Mouse (Mus musculus): Measurements from ENCODE around the gene Rab17. TPM values are rescaled to one million over a fixed set of nuclear protein-coding genes. Genes with fewer than 3 reads are reported as not detected.

The Rab17 gene
- polyA plus RNA-seq, 1 experiment: 42.5 TPM

GRCm38 (mm10) chr1:91009266-91009665 is 39.8 kb upstream of the Rab17 start:
- WGBS: 75% methylated on average over 6 of the region's 6 CpGs

GRCm38 (mm10) chr1:91008746-91009145 is 39.3 kb upstream of the Rab17 start:
- H3K36me3 ChIP-seq (ENCODE audit: control insufficient read depth, insufficient read depth, low read length): no peaks in the 10 kb centered on the region
- no peaks in the 10 kb centered on the region for H3K27me3 ChIP-seq (ENCODE audit: control insufficient read depth, insufficient read depth, low read length)
- H3K4me1 ChIP-seq (ENCODE audit: control insufficient read depth, insufficient read depth, insufficient read length, low read length): no peaks in the 10 kb centered on the region
- TF ChIP-seq POLR2A (IDR thresholded peaks at IDR 0.05; ENCODE audit: low read depth, low read length) (no peak), CTCF (IDR thresholded peaks at IDR 0.05; ENCODE audit: extremely low read depth, insufficient read length, insufficient replicate concordance, low read depth, low read length) (no peak)
- 91% methylated on average over 9 of the region's 9 CpGs for WGBS
- H3K27ac ChIP-seq (ENCODE audit: insufficient read depth, low read depth, low read length): no peak overlapping the region
- H3K4me3 ChIP-seq (ENCODE audit: low read depth, low read length): no peak overlapping the region

More at GRCm38 (mm10) chr1:91009266-91009665, 39.8 kb upstream of the Rab17 start:
- H3K4me1 ChIP-seq (ENCODE audit: control insufficient read depth, insufficient read depth, insufficient read length, low read length): no peaks in the 10 kb centered on the region
- TF ChIP-seq POLR2A (IDR thresholded peaks at IDR 0.05; ENCODE audit: low read depth, low read length): no peak
- TF ChIP-seq CTCF (IDR thresholded peaks at IDR 0.05; ENCODE audit: extremely low read depth, insufficient read length, insufficient replicate concordance, low read depth, low read length): no peak
- H3K27me3 ChIP-seq (ENCODE audit: control insufficient read depth, insufficient read depth, low read length): no peaks in the 10 kb centered on the region
- no peak overlapping the region for H3K4me3 ChIP-seq (ENCODE audit: low read depth, low read length)
- no peak overlapping the region for H3K27ac ChIP-seq (ENCODE audit: insufficient read depth, low read depth, low read length)
- H3K36me3 ChIP-seq (ENCODE audit: control insufficient read depth, insufficient read depth, low read length): no peaks in the 10 kb centered on the region

DNA sequence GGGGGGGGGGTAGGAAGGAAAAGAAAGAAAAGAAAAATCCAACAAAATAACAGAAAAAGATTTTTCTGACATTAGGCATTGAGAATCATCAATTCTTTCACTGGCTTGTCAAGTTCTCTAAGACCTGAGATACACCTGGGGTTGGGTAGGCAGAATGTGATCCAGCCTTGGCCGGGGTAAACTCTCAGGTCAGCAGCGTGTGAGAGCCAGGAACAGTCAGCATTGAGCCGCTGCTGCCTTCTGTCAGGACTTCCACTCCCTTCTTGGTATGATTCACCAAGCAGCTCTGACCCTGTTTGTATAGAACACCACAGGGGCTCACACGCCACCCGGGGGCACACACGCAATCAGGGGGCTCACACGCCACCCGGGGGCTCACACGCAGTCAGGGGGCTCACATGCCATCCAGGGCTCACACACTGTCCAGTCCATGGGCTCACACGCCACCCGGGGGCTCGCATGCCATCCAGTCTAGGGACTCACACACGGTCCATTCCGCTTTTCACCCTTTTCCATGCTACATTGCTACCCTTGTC is 38.8 kb upstream of the Rab17 start:
- Histone ChIP-seq H3K27ac (ENCODE audit: insufficient read depth, low read depth, low read length) (no peak overlapping the region), H3K27me3 (ENCODE audit: control insufficient read depth, insufficient read depth, low read length) (no peaks in the 10 kb centered on the region), H3K4me1 (ENCODE audit: control insufficient read depth, insufficient read depth, insufficient read length, low read length) (no peaks in the 10 kb centered on the region), H3K4me3 (ENCODE audit: low read depth, low read length) (no peak overlapping the region), H3K36me3 (ENCODE audit: control insufficient read depth, insufficient read depth, low read length) (no peaks in the 10 kb centered on the region)
- TF ChIP-seq CTCF (IDR thresholded peaks at IDR 0.05; ENCODE audit: extremely low read depth, insufficient read length, insufficient replicate concordance, low read depth, low read length) (no peak), POLR2A (IDR thresholded peaks at IDR 0.05; ENCODE audit: low read depth, low read length) (no peak)
- whole genome bisulfite sequencing: 93% methylated on average over 14 of the region's 14 CpGs

DNA sequence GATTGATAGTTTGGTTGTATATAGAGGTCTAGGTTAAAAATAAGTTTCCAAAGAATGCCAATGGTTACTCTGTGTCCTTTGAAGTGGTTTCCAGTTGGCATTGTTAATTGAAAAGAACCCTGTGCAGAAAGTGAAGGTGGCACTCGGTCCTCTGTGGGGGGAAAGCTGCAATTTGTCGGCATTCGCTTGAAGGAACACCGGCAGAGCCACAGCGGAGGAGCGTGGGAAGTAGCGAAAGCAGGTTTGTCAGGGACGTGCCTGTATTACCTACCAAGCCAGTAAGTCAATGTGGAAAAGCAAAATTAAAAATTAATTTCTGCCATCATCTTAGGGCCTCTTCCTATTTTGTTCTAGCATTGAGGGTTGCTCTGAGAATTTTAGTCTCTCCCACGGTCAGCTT is 37.2 kb upstream of the Rab17 start:
- WGBS: 72% methylated on average over 9 of the region's 9 CpGs
- Histone ChIP-seq H3K4me3 (ENCODE audit: low read depth, low read length) (no peak overlapping the region), H3K36me3 (ENCODE audit: control insufficient read depth, insufficient read depth, low read length) (no peaks in the 10 kb centered on the region), H3K27me3 (ENCODE audit: control insufficient read depth, insufficient read depth, low read length) (no peaks in the 10 kb centered on the region), H3K4me1 (ENCODE audit: control insufficient read depth, insufficient read depth, insufficient read length, low read length) (no peaks in the 10 kb centered on the region), H3K27ac (ENCODE audit: insufficient read depth, low read depth, low read length) (no peak overlapping the region)
- no peak for TF ChIP-seq POLR2A (IDR thresholded peaks at IDR 0.05; ENCODE audit: low read depth, low read length)
- no peak for TF ChIP-seq CTCF (IDR thresholded peaks at IDR 0.05; ENCODE audit: extremely low read depth, insufficient read length, insufficient replicate concordance, low read depth, low read length)

DNA sequence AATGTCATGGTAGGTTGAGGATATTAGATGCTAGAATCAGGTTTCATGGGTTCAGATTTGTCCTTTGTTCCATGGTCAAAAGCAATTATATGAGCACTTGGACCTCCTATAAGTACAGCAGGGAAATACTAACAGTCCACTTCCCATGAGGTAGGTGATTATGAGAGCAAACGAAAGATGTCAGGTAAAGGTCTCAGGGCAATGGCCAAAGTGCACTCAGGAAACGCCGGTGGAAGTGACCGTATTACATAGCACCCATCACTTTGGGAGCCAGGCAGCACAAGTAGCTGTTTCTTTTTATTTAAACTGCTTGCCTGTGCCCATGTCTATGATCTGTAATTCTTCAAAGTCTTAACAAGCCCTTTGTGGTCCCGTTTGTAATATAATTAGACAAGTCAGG is 36.6 kb upstream of the Rab17 start:
- 34% methylated on average over 5 of the region's 5 CpGs for WGBS
- no peaks in the 10 kb centered on the region for H3K4me1 ChIP-seq (ENCODE audit: control insufficient read depth, insufficient read depth, insufficient read length, low read length)

DNA sequence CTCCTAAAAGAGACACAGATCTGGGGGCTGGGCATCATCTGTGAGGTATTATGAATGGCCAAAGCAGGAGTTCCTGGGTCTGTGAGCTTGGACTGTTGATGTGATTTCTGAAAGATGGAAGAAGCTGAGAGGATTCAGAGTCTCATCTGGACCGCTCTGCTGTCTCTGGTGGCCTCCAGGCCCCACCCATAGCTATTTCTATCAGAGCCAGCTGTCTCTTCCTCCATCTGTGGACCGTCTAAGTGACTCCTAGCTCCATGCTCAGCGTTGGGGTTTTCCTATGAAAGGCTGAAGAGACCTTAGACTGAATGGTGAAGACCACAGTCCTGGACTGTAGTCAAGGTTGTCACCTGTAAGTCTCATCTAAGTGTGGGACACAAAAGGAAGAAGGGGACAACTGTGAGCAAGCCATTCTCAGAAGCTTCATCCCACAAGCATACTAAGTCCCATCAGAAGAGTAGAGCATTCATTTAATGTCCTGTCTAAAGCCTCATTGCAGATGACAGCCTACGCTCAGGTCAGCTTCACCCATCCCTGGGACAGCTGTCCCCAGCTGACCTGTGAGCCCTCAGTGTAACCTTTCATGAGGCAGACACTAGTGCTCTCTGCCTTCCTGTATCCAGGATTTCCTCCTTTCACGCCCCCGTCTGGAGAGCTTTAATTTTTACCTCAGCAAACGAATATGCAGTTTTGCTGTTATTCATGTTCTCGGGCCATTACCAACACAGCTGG is 34.2 kb upstream of the Rab17 start:
- H3K4me3 ChIP-seq (ENCODE audit: low read depth, low read length): no peak overlapping the region
- peaks cover 6% of the 10 kb centered on the region for H3K27me3 ChIP-seq (ENCODE audit: control insufficient read depth, insufficient read depth, low read length)
- 77% methylated on average over 8 of the region's 8 CpGs for WGBS
- peaks cover 7% of the 10 kb centered on the region; the same call in 1 of the 2 replicates for H3K4me1 ChIP-seq (ENCODE audit: control insufficient read depth, insufficient read depth, insufficient read length, low read length)
- no peak overlapping the region for H3K27ac ChIP-seq (ENCODE audit: insufficient read depth, low read depth, low read length)
- TF ChIP-seq POLR2A (IDR thresholded peaks at IDR 0.05; ENCODE audit: low read depth, low read length): no peak
- TF ChIP-seq CTCF (IDR thresholded peaks at IDR 0.05; ENCODE audit: extremely low read depth, insufficient read length, insufficient replicate concordance, low read depth, low read length): no peak
- no peaks in the 10 kb centered on the region for H3K36me3 ChIP-seq (ENCODE audit: control insufficient read depth, insufficient read depth, low read length)

More for the DNA sequence above, 36.6 kb upstream of the Rab17 start:
- Histone ChIP-seq H3K4me3 (ENCODE audit: low read depth, low read length) (no peak overlapping the region), H3K27ac (ENCODE audit: insufficient read depth, low read depth, low read length) (no peak overlapping the region), H3K36me3 (ENCODE audit: control insufficient read depth, insufficient read depth, low read length) (no peaks in the 10 kb centered on the region), H3K27me3 (ENCODE audit: control insufficient read depth, insufficient read depth, low read length) (no peaks in the 10 kb centered on the region)
- TF ChIP-seq POLR2A (IDR thresholded peaks at IDR 0.05; ENCODE audit: low read depth, low read length): no peak
- TF ChIP-seq CTCF (IDR thresholded peaks at IDR 0.05; ENCODE audit: extremely low read depth, insufficient read length, insufficient replicate concordance, low read depth, low read length): no peak

DNA sequence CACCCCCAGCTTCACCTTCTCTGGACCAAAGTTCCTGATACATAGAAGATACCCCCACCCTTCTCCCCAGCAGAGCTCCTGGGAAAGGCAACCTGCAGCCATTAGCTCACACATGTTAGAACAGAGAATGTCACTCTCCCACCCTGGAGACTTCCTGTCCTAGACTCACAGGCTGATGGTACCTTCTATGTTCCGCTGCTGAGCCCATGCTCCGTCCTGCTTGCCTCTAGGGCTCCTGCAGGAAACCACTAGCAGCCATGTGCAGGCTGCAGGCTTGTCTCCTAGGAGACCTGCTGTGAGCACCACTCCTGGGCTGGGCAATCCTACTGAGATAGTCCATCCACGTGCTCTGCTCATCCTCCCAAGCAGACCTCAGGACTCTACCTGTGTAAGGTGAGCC is 33.2 kb upstream of the Rab17 start:
- no peak overlapping the region for H3K27ac ChIP-seq (ENCODE audit: insufficient read depth, low read depth, low read length)
- H3K27me3 ChIP-seq (ENCODE audit: control insufficient read depth, insufficient read depth, low read length): peaks cover 9% of the 10 kb centered on the region
- H3K4me3 ChIP-seq (ENCODE audit: low read depth, low read length): no peak overlapping the region
- WGBS: 69% methylated on average over 3 of the region's 3 CpGs
- H3K4me1 ChIP-seq (ENCODE audit: control insufficient read depth, insufficient read depth, insufficient read length, low read length): peaks cover 8% of the 10 kb centered on the region; the same call in 1 of the 2 replicates
- TF ChIP-seq CTCF (IDR thresholded peaks at IDR 0.05; ENCODE audit: extremely low read depth, insufficient read length, insufficient replicate concordance, low read depth, low read length): no peak
- no peak for TF ChIP-seq POLR2A (IDR thresholded peaks at IDR 0.05; ENCODE audit: low read depth, low read length)
- no peaks in the 10 kb centered on the region for H3K36me3 ChIP-seq (ENCODE audit: control insufficient read depth, insufficient read depth, low read length)

Measured in small intestine, adult 2 months (tissue).